Mouse (Mus musculus) lung, postnatal 0 days (tissue): ENCODE results near the gene Mup20.

Source experiments
- CTCF ChIP-seq: IDR thresholded peaks from 2 replicates; pipeline ENCODE4 v1.5.1; 2016; ENCODE audit warnings: antibody characterized with exemption, mild to moderate bottlenecking
- EP300 ChIP-seq: IDR thresholded peaks from 2 replicates; pipeline ENCODE4 v1.6.1; 2016; ENCODE audit warnings: antibody characterized with exemption, mild to moderate bottlenecking, control low read depth

- TF ChIP-seq CTCF (no peak), EP300 (no peak)
Observed at GRCm38 (mm10) chr4:62087241-62087640, 33.3 kb upstream of the Mup20 start, which contains the start of gene Mup3.
